Mouse (Mus musculus) cerebellum, adult 2 months (tissue): ENCODE results near the gene Rnf220. TPM values are rescaled to one million over a fixed set of nuclear protein-coding genes. Genes with fewer than 3 reads are reported as not detected.

Experiments
- DNase-seq, 2 experiments: peaks; one replicate each; pipeline ENCODE4 v3.0.0; 2021
- H3K27ac ChIP-seq: fragments of 200-500 bp; 2 replicates; pipeline ENCODE4 v1.5.1; 2012; ENCODE audit warnings: low read length, control low read depth, inconsistent platforms; ENCODE audit not compliant: insufficient read depth
- H3K27me3 ChIP-seq: fragments of 200-500 bp; 2 replicates; pipeline ENCODE4 v1.6.1; 2012; ENCODE audit warnings: inconsistent platforms, mild to moderate bottlenecking, low read length, moderate library complexity; ENCODE audit not compliant: control insufficient read depth, insufficient read depth
- H3K4me1 ChIP-seq: fragments of 200-500 bp; 2 replicates; pipeline ENCODE4 v1.6.1; 2011; ENCODE audit warnings: low read length; ENCODE audit not compliant: control insufficient read depth, insufficient read depth
- H3K4me3 ChIP-seq: fragments of 200-500 bp; replicated peaks from 2 replicates; pipeline ENCODE3; 2011; ENCODE audit warnings: mild to moderate bottlenecking, low read depth, low read length, control low read depth; ENCODE audit not compliant: insufficient read depth
- CTCF ChIP-seq: fragments of 200-500 bp; IDR thresholded peaks from 2 replicates; pipeline ENCODE4 v1.5.1; 2011; ENCODE audit warnings: low read depth, mild to moderate bottlenecking, control low read depth, low read length, moderate library complexity, borderline replicate concordance; ENCODE audit not compliant: insufficient read depth
- POLR2A ChIP-seq: fragments of 200-500 bp; IDR thresholded peaks from 2 replicates; pipeline ENCODE4 v1.6.1; 2011; ENCODE audit warnings: low read length, control low read depth, borderline replicate concordance; ENCODE audit not compliant: insufficient read depth
- WGBS: fragments of 180-500 bp; shearing (Covaris S2); methylation state at CpG from one replicate; pipeline ENCODE4 v1.1.7; 2018; 5-methylcytosine and 5-hydroxymethylcytosine counted together
- polyA plus RNA-seq: library from polyadenylated mRNA; depleted of rRNA; stranded (reverse); fragments of >200 nt; gene quantifications from 2 replicates; pipeline ENCODE4 v1.2.3, GENCODE M21; 2012

Gene Rnf220
- polyA plus RNA-seq, 1 experiment: 183 TPM

GRCm38 (mm10) chr4:117529843-117530242 lies 33.0 kb upstream of the Rnf220 start:
- Histone ChIP-seq H3K4me3 (no peak overlapping the region), H3K27me3 (no peaks in the 10 kb centered on the region; the same call in 1 of the 2 replicates), H3K4me1 (no peaks in the 10 kb centered on the region), H3K27ac (no peak overlapping the region)
- WGBS: 43% methylated on average over 4 of the region's 4 CpGs
- no peak for TF ChIP-seq POLR2A
- TF ChIP-seq CTCF: no peak
- DNase-seq: no peak

GRCm38 (mm10) chr4:117527952-117528351 lies 31.1 kb upstream of the Rnf220 start:
- no peak for TF ChIP-seq POLR2A
- peak; percentile 40; the same call in 1 of the 2 replicates for TF ChIP-seq CTCF
- H3K27ac ChIP-seq: no peak overlapping the region
- H3K4me3 ChIP-seq: no peak overlapping the region
- WGBS: 36% methylated on average over 1 of the region's 1 CpGs
- H3K4me1 ChIP-seq: no peaks in the 10 kb centered on the region
- no peak for DNase-seq
- no peaks in the 10 kb centered on the region; the same call in 1 of the 2 replicates for H3K27me3 ChIP-seq

GRCm38 (mm10) chr4:117527116-117527899 lies 30.5 kb upstream of the Rnf220 start:
- DNase-seq: no peak
- 56% methylated on average over 9 of the region's 9 CpGs for WGBS
- Histone ChIP-seq H3K27me3 (no peaks in the 10 kb centered on the region; the same call in 1 of the 2 replicates), H3K27ac (no peak overlapping the region), H3K4me1 (no peaks in the 10 kb centered on the region), H3K4me3 (no peak overlapping the region)
- TF ChIP-seq CTCF: no peak
- no peak for TF ChIP-seq POLR2A

GRCm38 (mm10) chr4:117525990-117526389 lies 29.1 kb upstream of the Rnf220 start:
- Histone ChIP-seq H3K27ac (no peak overlapping the region), H3K27me3 (no peaks in the 10 kb centered on the region; the same call in 1 of the 2 replicates), H3K4me1 (no peaks in the 10 kb centered on the region), H3K4me3 (no peak overlapping the region)
- 95% methylated on average over 5 of the region's 5 CpGs for WGBS
- no peak for DNase-seq
- TF ChIP-seq CTCF (no peak), POLR2A (no peak)

GRCm38 (mm10) chr4:117521350-117521749 lies 24.5 kb upstream of the Rnf220 start:
- Histone ChIP-seq H3K4me1 (no peaks in the 10 kb centered on the region), H3K27ac (no peak overlapping the region), H3K4me3 (no peak overlapping the region), H3K27me3 (no peaks in the 10 kb centered on the region)
- 69% methylated on average over 2 of the region's 2 CpGs for WGBS
- TF ChIP-seq POLR2A (no peak), CTCF (no peak)
- no peak for DNase-seq

- no peak for DNase-seq
- Histone ChIP-seq H3K27ac (no peak overlapping the region), H3K4me1 (no peaks in the 10 kb centered on the region), H3K27me3 (no peaks in the 10 kb centered on the region), H3K4me3 (no peak overlapping the region)
- 60% methylated on average over 4 of the region's 4 CpGs for WGBS
- TF ChIP-seq CTCF (no peak), POLR2A (no peak)
Observed at GRCm38 (mm10) chr4:117518246-117518645, 21.4 kb upstream of the Rnf220 start.

GRCm38 (mm10) chr4:117499043-117499442 lies 2.2 kb upstream of the Rnf220 start:
- TF ChIP-seq POLR2A (no peak), CTCF (no peak)
- Histone ChIP-seq H3K27me3 (peaks cover 6% of the 10 kb centered on the region), H3K4me1 (no peaks in the 10 kb centered on the region), H3K4me3 (no peak overlapping the region), H3K27ac (no peak overlapping the region)
- 89% methylated on average over 8 of the region's 8 CpGs for WGBS
- no peak for DNase-seq

GRCm38 (mm10) chr4:117495869-117496401 lies 917 bp downstream of the Rnf220 start:
- peak in 1 of 2 experiments; percentile 21 for DNase-seq
- 1% methylated on average over 33 of the region's 33 CpGs for WGBS
- peak overlapping the region; percentile 2 for H3K4me3 ChIP-seq
- no peak overlapping the region for H3K27ac ChIP-seq
- H3K4me1 ChIP-seq: no peaks in the 10 kb centered on the region
- no peak for TF ChIP-seq POLR2A
- TF ChIP-seq CTCF: no peak
- H3K27me3 ChIP-seq: peaks cover 10% of the 10 kb centered on the region
